Mouse (Mus musculus) adrenal gland, postnatal 4 days (tissue): ENCODE data around the gene Dpagt1. TPM values are rescaled to one million over a fixed set of nuclear protein-coding genes. Genes with fewer than 3 reads are reported as not detected.
A peak's percentile ranks its signal among the peaks of the same experiment; 100 is the strongest.
"Not testable (repeated sequence)": the region's sequence is repeated elsewhere in the genome, so short reads cannot be mapped to it uniquely, and the experiment has no call there.

Experiments
- DNase-seq, 2 experiments: peaks; one replicate each; pipeline ENCODE4 v3.0.0; 2021 to 2022; ENCODE audit warnings: low spot score in 2 of 2, mixed read lengths in 2 of 2
- total RNA-seq, 2 experiments: library from RNA; stranded (reverse); gene quantifications; 2 replicates each; pipeline ENCODE4 v1.2.3; 2021

The Dpagt1 gene
- total RNA-seq, 2 experiments from 2014 or later: 32.3 to 36.2 TPM

DNA sequence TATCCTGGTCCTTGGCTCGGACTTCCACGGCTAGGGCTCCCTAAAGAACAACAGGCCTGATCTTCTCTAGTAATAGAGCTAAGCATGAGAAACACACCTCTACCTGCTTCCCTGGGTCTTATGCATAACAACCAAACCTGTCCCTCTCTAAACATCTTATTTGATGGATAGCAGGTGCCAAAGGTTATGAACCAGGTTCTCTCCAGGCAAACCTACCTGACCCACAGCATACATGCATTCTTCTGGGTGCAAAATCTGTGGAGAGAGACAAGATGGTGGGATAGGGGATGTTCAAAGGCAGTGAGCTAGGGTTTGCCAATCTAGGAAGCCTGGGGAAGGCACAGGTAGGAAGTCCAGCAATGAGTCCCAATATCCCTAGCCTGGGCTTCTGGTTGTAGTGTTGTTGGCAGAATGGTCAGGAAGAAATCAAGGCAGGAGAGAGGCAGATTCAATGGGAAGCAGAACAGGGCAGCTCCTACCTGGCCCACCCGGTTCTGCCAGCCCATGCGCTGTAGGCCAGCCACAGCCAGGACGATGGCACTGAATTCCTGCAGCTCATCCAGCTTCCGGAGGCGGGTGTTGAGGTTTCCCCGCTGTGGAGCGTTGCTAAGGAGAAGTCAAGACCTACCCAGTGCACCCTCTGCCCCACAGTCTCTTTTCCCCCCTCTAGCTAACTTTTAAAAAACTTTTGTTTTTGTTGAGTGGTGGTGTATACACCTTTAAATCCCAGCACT, 11.8 kb downstream of the Dpagt1 start:
- DNase-seq: no peak

DNA sequence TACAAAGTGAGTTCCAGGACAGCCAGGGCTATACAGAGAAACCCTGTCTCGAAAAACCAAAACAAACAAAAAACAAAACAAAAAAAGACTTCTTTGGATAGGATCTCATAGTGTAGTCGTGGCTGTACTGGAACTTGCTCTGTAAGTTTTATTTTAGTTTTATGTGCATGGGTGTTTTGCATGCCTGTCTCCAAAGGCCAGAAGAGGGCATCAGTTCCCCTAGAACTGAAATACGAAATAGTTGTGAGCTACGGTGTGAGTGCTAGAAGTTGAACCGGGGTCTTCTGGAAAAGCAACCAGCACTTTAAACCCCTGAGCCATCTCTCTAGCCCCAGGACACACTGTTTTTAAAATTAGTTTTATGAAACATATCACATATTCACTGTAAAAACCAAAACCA, 12.8 kb downstream of the Dpagt1 start:
- DNase-seq: no peak

DNA sequence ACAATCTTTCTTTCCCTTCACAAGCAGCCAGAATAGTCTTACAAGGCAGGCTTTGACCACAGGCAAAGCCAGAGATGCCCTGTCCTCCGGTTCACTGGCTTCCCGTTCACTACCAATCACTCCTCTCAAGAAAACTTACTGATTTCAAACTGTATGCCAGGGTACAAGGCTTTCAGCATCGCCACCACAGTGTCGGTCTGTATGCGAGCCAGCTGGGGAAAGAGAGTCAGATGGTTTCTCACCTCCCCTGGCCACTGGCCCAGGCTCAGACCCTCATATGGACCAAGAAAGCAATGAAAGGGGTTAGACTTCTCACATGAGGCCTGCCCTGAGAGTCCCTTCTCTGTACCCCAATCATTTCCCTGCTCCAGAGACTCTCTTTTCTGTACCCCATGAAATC, 15.7 kb downstream of the Dpagt1 start:
- DNase-seq: no peak

DNA sequence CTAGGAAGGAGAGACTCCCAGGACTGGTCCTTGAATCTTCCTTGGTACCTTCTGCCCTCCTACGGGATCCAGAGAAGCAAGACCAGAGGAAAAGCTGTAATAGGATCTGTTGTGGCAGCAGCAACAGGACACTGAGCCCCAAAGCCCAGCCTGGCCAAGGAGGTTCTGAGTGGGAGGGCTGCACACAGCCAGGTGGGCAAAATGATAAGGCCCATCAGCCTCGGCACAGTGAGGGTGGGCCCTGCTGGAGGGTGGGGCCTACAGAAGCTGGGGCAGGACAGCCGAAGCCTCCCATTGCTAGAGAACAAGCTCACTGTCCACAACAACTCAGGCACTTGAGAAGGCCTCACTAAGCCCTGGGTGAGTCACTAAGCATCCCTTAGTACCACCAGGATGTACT, 16.4 kb downstream of the Dpagt1 start:
- no peak for DNase-seq

DNA sequence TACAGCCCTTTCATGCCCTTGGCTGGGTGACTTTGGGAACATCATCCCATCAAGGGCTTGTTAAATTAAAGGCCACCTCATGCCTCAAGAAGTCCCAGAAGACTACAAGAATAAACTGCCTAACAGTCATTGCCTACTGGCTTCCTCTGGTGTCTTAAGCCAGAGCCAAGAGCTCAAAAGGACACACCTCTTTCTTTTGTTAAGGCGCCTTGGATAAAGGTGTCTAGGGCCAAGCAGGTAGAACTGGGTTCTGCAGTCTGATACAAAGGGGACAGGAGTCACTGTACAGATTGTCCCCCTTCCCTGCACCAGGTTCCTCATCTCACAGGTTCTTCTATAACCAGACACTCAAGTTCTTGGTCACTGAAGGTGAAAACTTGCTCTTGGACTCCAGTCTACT, 16.8 kb downstream of the Dpagt1 start:
- DNase-seq: no peak

DNA sequence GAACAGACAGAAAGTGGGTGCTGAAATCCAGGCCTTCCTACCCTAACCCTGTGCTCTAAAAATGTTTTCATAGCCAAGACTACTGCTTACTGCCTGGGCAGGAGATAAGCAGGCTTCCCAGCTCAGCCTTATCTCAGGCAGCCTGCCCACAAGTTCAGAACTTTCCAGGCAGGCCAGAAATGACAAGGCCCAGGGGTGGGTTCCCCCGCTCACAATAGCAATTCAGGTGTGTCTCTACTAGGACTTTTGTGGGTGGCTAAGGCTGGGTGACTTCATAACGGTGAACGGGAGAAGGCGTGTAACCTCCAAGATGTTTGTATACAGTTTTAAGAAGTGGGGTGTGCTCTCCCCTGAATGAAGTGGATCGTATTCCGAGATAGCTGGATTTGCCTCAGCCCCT, 17.5 kb downstream of the Dpagt1 start:
- DNase-seq: no peak

DNA sequence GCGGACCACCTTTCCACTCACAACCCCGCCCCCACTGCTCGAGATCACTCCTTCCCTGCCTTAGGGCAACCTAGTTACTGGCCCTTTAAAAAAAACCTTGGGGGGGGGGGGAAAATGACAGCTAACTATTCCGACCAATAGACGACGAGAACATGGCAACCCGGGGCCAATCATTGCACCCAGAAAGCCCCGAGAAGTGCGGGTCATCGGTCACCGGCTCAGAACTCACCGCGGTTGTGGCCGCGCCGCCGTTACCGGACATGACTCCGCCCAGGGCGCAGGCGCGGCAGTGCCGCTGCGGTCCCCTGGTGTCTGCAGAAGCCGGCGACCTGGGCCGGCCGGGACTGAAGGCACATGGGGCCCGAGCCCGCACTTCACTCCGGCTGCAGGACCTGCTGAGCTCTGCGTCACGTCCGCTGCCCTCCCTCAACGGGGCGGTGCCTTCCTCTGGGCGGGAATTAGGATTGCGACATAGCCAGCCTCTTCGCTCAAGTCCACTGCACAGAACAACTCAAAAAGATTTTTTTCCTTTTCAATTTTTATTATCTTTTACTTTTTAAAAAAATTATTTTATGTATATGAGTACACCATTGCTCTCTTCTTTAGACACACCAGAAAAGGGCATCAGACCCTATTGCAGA, 18.1 kb downstream of the Dpagt1 start, which contains the start of gene Hmbs:
TSS of gene Hmbs (minus strand) at position 448 of the 641 bp plus-strand sequence.
- peak; percentile 71 to 86 for DNase-seq

DNA sequence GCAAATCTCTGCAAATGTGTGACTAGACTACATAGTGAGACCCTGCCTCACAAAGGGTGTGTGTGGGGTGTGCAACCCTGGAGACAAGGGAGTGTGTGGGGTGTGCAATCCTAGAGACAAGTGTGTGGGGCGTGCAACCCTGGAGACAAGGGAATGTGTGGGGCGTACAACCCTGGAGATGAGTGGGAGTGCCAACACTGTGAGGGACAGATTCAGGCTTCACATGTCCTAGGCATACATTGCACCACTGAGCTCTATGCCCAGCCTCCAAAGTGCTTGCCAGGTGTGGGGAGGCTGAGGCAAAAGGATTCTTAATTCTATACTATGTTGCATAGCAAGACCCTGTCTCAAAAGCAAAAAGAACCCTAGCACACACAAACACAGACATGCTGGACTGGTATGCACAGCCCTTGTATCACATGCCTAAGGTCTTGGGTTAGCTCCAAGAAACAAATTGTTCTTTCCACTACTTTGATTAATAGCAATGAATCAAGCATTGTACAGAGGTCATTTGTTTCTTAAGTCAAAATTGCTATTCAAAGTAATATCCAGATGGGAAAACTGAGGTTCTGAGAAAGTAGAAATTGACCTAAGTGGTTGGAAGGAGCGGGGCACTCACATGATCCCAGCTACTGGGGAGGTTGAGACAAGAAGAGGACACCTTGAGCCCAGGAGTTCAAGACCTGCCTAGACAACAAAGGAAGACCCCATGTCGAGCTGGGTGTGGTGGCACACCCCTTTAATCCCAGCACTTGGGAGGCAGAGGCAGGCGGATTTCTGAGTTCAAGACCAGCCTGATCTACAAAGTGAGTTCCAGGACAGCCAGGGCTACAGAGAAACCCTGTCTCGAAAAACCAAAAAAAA, 20.0 kb downstream of the Dpagt1 start:
- DNase-seq: no peak

DNA sequence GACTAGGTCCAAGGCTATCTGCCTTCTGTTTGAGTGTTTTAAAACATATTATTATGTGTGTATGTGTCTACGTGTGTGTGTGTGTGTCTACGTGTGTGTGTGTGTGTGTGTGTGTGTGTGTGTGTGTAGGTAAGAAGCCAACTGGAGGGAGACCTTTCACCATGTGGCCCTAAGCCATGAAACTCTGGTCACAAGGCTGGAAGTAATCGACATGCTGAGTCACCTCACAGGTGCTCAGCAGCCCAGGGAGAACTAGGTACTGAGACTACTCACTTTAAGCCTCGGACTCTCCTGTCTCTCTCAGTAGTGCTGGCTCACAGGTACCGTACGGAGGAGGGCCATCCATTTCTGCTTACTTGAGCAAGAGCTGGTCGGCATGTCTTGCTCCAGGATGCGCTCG, 21.3 kb downstream of the Dpagt1 start:
- no peak for DNase-seq

DNA sequence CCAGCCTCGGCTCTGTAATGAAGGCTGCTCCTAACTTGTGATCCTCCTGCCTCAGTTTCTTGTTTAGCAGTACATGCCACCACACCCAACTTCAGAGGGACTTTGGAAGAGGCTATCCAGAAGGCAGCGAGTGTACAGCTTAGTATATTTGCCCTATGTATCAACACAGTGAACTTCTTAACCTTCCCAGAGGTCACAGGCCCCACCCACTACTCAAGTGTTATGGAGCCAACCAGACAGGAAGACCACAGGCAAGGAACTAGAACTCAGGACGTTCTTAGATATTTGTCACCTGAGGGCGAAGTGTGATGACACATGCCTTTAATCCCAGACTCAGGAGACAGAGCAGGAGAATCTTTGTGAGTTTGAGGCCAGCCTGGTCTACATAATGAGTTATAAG, 21.8 kb downstream of the Dpagt1 start:
- no peak for DNase-seq

DNA sequence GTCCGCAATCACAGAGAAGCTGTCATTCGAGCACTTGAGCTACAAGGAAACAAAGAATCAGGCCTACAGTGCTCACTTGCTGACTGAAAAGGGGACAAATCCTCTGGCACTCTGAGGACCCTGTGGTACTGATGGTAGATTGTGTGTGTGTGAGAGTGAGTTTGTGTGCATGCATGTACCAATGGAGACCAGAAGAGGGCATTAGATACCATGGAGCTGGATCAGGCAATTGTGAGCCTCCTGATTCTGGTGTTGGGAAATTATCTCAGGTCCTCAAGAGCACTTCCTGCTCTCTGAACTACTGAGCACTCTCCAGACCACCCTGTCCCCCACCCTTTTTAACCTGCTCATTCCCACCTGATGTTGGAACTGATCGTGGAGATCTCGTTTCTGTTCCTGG, 22.7 kb downstream of the Dpagt1 start:
- no peak for DNase-seq

DNA sequence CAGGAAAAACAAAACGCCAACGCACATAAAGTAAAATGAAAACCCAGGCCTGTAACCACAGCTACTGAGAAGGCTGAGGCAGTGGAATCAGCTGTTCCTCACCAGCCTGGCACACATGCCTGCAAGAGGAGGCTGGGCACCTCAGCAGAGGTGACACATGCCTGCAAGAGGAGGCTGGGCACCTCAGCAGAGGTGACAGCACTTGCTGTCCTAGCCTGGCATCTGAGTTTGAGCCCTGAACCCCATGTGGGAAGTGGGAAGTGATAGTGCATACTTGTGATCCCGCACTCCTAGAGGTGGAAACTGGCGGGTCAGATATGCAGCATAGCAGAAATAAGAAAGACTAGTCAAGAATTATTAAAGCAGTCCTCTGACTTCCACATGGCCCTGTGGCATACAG, 25.6 kb downstream of the Dpagt1 start:
- DNase-seq: no peak

DNA sequence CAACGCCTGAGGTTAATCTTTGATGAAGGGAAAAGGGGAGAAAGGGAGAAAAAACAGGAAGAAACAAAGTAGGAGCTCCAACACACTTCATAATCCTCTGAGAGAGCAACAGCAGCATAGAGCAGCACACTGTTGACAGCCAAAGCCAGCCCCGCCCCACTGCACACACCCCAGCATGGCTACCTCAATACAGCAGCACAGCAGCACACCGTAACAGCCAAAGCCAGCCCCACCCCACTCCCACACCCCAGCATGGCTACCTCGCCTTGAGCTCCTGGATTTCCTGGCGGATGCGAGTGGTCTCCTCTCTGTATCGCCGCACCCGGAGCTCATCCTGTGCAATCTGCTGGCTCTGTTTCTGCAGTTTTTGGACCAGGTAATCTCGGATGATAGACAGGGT, 26.5 kb downstream of the Dpagt1 start:
- DNase-seq: no peak

DNA sequence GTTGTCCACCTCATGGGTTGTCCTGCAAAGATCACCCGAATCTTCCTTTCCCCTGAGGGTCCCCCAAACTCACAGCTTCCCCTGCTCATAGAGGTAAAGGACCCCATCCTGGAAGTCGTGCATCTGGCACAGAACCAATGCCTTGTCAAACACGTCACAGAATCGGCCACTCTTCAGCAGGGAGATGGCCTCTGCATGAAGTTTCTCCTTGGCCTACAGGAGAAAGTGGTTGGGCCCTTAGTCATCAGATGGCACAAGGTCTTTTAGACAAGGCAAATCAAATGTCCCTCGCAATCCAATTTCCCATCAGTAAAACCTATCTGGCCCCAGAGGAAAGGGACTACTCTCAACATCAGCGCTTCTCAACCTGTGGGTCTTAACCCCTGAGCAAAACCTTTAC, 27.3 kb downstream of the Dpagt1 start:
- DNase-seq: no peak

DNA sequence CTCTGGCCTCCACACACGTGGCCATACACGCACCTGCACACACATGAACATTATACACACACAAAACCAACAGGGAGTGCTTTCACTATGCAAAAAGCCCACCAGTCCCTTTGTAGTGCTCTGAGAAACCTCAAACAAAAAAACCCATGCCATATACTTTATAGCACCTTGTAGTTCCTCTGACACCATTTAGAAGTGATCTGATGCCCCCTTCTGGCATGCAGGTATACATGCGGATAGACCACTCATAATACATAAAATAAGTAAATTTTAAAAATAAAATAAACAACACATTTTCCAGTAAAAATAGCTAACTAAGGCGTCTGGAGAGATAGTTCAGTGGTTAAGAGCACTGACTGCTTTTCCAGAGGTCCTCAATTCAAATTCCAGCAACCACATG, 31.4 kb downstream of the Dpagt1 start:
- DNase-seq: no peak

DNA sequence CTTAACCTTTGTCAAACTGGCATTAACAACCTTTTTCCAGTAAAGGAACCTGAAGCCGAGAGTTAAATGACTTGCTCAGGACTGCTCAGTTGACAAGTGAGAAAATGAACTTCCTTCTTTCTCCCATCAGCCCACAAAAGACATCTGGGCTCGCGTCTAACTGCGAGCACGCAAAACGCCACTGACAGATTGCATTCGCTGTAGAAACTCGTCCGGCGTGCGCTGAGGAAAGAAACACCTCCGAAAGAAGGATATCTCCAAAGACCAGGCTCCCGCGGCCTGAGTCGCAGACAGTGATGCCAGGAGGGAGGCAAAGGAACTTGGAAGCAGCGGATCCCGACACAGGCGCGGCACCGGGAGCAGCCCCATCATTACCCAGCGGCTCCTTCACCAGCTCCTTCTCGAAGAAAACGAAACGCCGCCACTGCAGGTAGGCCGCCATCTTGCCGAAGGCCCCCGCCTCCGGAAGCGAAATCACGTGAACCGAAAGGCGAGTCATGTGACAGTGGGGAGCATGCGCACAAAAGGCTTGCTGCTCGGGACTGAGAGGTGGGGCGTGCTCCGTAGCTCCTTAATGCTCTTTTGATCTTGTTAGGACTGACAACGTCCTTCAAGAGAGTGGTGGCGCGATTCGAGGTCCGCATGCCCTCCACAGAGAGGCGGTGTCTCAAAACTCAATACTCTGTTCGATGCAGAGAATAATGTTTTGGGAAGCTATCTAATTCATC, 35.5 kb downstream of the Dpagt1 start, which contains the start of gene Vps11:
TSS of gene Vps11 (minus strand) at position 481 of the 728 bp plus-strand sequence.
- peak; percentile 90 to 93 for DNase-seq

DNA sequence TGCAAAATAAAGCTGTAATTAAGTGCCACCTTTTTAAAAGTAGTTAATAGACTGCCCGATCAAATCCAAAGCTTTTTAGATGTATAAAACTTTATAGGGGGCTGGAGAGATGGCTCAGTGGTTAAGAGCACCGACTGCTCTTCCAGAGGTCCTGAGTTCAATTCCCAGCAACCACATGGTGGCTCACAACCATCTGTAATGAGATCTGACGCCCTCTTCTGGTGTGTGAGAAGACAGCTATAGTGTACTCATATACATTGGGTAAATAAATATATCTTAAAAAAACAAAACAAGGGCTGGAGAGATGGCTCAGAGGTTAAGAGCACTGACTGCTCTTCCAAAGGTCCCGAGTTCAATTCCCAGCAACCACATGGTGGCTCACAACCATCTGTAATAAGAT, 36.1 kb downstream of the Dpagt1 start:
- DNase-seq: not testable (repeated sequence)

DNA sequence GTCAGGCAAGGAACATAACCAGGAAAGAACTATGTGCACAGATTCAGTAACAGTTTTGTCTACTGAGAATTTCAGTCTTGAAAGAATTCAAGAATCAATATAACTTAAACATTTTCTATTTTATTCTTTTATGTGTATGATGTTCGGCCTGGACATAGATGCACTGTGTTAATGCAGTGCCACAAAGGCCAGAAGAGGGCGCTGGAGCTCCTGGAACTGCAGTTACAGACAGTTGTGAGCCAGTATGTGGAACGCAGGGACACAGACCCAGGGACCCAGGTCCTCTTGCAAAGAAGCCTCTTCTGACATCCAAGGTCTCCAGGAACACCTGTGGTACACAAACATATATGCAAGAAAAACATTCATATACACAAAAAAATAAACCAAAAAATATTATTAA, 38.7 kb downstream of the Dpagt1 start:
- DNase-seq: no peak

DNA sequence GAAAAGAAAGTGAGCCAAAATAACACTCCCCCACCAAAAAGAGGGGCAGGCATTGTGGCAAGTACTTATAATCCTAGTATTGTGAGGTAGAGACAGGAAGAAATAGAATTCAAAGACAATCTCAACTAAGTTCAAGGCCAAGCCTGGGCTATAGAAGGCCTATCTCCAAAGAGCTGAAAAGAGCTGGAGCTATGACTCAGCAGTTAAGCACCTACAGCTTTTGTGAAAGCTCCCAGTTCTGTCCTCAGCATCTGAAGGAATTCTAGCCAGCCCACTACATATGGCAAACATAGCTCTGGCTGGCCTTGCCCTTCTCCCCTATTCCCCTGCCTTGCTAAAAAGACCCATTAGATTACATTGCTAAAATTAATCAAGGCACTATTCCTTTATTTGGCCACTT, 47.6 kb downstream of the Dpagt1 start:
- DNase-seq: no peak

DNA sequence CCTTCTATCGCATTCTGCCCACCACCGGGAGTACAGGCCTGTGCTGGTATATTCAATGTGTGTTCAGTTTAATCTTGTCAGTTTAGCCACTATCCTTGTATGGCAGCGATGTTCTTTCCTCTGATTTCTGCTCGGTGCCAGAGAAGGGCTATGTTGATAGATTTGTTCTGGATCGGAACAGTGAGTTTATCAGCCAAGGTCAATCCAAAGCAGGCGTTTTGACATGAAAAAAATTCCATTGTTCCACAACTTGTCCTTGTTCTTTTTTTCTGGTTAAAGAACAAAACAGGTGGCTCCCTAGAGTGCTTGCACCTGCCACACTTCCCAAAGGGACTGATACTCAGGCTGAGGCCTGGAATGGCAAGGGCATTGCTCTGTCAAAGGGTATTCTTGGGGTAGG, 50.3 kb downstream of the Dpagt1 start:
- DNase-seq: no peak

DNA sequence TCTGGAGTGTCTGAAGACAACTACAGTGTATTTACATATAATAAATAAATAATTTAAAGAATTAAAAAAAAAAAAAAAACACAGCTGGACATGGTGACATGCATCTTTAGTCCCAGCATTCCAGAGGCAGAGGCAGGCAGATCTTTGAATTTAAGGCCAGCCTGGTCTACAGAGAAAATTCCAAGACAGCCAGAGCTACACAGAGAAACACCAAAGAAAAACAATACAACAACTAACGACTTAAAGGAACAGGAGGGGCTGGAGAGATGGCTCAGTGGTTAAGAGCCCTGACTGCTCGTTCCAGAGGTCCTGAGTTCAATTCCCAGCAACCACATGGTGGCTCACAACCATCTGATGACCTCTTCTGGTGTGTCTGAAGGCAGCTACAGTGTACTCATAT, 51.5 kb downstream of the Dpagt1 start:
- DNase-seq: not testable (repeated sequence)
